Mouse (Mus musculus): ENCODE data around the gene Desi1.

Gene Desi1

DNA sequence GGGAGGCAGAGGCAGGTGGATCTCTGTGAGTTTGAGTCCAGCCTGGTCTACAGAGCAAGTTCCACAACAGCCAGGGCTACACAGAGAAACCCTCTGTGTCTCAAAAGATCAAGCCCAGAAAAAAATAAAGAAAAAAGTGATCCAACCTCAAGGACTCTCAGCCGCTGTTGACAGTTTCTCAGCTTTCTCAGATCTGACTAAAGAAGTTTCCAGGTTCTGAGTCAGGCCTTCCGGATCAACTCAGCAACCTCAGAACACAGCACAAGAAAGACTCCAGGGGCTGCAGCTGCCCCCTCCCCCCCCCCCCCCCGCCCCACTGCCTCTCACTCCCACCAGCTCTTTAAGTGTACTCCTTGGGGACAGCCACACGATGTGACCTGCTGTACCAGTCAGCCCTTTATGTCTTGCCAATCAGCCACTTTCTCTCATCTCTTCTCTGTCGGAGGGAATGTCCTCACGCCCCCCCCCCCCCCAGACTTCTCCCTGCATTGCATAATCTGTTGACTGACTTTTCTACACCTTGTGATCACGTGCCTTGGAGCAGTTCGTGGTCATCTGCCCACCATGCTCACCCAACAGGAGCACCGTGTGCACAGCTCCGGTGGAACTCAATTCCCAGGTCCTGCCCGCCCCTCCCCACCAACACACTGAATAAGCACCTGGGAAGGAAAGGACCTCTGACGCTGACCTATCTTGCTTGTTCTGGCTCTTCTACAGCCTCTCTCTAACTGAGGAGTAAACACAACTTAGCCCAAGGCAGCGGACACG is 67.4 kb downstream of the Desi1 start:
- no peak for DNase-seq (ENCODE audit: low spot score)

DNA sequence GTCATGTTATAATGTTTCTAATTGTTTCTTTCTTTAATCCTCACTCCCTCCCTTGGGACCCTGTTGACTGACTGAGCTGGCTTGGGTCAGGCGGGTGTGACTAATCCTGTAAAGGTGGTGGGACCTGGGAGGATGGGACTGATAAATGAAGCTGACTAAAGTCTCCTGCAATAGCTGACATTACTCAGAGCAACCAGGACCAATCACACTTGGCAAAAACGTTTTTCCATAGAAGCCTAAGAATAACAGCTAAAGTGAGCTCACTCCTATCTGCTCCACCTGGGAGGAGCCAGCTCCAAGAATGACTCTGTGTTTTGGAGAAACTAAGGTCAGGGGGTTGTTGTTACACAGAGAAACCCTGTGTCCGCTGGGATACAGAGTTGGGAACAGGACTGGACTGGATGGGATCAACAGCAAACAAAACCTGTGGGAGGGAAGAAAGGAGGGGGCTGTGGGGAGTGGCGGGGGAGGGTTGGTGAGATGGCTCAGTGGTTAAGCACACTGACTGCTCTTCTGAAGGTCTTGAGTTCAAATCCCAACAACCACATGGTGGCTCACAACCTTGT is 68.6 kb downstream of the Desi1 start:
- DNase-seq (ENCODE audit: low spot score), result no peak

DNA sequence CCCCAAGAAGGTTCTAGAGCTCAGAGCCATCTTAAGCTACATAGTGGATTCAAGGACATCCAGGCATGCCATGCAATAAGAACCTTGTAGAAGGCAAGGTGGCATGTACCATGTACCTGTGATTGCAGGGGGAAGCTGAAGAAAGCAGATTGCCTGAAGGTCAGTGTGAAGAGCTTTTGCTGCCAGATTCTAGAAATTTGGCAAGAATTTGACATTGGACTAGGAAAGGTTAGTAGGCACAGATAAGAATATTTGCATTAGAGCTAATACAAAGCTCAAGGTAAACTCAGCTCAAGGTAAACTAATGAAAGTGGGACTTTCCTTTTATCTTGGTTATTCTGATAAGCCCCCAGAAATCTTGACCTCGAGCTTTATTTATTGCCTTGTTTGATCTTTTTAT is 69.4 kb downstream of the Desi1 start:
- DNase-seq (ENCODE audit: low spot score), result no peak

DNA sequence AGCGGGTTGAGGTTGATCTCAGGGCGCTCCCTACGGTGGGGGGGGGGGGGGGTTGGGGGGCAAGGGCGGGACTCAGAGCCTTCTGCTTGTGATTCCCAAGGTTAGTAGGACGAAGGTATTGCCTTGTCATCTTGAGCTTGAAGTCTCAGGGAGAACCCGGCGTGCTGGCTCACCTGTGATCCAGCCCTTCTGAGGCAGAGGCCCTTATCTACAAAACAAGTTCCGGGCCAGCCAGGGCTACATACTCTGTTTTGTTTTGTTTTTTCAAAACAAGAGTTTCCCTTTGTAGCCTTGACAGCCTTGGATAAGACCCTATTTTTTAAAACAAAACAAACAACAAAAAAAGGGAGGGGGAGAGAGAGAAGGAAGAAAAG is 72.6 kb downstream of the Desi1 start:
- DNase-seq (ENCODE audit: low spot score), result no peak

DNA sequence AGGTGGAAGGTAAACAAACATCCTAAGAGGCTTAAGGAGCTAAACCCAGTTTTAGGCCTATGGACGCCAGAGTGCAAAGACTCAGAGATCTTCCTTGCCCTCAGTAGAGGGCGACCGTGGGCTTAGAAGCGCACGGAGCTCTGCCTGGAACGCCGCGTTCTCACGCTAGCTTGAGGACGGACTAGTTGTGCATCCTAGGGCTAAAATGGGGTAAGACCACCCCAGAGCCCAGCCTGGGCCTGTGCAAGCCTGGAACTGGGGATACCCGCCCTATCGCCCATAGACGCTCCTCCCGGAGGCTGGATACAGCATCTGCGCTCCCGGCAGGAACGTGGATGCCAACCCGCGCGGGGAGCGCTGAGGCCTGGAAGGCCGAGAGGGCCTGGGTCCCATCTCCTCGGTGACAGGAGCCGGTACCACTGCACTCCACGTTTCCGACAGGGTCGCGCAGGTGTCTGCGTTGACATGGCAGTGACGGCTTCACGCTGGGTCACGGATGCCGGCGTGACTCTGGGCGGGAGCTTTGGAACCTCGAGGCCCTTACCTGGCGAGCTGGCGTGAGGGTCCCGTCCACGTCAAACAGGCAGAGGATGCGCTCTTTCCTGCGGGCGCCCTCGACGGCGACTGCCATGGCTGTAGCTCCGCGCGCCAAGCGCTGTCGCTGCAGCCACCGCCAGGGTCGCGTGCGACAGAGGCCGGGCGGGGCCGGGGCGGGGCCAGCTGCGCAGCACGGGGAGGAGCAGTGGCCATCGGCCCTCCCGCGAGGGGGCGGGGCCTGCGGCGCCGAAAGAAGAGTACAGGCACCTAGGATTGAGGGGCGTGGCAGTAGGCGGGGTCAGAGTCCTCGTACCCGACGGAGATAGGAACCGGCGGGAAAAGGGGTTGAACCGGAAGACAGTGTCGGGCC is 73.2 kb downstream of the Desi1 start, which contains the start of gene Pmm1:
Pmm1 (minus strand) TSS at position 760 of the 907 bp plus-strand sequence.
- DNase-seq (ENCODE audit: low spot score), result peak; percentile 99

DNA sequence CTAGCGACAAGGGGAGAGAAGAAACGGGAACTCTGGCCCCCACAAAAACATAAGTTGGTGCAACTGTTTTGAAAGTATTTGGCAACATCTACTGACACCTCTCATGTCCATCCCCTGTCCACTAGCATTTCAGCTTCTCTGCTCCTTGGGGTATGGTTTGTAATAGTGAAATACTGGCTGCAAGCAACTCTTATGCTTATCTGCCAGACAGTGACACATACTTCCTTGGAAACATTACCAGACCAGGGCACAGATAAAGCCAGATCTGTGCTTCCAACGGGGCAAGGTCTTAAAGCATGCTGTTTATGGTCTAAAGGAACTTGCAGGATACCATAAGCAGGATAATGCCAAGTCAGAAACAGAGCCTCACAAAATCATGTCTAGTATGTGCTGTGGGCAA is 74.8 kb downstream of the Desi1 start:
- no peak for DNase-seq (ENCODE audit: low spot score)

DNA sequence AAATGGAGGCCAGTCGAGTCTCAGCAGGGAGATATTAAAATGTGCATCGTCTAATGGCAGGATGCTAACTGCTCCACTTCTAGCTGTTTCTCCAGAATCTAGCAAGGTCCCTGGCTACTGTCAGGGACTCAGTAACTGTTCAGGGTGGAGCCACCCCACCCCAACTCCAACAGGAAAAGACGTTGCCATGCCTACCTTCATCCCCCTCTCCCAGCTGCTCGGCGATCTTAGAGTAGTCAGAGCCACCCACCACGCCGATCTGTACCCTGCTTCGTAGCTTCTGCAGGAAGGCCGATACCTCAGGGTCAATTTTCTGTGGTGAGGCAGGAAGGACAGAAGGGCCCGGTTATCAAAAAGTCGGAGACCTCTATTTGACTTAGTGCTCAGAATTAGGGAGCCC is 76.1 kb downstream of the Desi1 start:
- DNase-seq (ENCODE audit: low spot score), result no peak

DNA sequence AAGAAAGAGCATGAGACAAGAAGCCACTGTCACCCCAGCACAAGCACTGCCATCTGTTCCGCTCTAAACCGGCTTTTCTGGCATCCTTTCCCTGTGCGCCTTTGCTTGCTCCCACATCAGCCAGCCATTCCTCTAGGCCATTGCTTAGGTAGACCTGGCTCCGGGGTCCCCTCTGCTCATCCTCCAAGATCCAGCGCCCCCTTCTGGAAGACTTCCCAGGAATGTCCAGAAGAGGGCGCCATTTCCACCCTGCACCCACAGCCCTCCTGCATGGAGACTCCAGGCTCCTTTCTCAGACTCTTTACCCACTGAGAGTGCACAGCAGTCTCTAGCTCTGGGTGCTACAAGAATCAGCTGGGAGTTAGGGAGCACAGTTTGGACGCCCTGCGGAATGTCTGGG is 77.2 kb downstream of the Desi1 start:
- DNase-seq (ENCODE audit: low spot score), result no peak

DNA sequence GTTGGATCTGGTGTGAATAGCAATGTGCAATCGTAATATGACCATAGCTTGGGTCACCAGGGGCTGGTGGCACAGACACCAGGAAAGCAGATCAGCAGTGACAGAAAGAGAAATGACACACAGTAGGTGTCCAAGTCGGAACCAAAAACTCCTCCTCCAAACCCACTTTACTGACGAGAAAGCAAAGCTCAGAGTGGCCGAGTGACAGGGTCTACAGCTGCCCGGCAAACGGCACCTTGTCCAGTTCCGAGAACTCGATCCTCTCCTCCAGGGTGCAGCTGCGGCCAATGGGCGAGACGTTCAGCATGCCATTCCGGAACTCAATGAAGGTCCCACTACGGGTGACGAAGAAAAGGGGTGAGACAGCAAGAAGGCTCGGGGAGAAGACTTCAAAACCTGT is 78.2 kb downstream of the Desi1 start:
- no peak for DNase-seq (ENCODE audit: low spot score)

DNA sequence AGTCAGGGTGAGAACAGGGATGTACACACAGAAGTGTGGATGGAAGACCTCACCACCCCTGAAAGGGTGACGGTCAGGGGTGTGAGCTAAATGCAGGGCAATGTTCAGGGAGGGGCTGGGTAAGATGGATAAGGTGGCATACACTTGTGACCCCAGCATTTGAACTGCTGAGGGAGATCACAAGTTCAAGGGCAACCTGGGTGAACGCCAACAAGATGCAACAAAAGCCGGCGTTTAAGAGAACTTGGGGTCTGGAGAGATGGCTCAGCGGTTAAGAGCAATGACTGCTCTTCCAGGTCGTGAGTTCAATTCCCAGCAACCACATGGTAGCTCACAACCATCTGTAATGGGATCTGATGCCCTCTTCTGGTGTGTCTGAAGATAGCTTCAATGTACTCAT is 78.9 kb downstream of the Desi1 start:
- DNase-seq (ENCODE audit: low spot score), result no peak

DNA sequence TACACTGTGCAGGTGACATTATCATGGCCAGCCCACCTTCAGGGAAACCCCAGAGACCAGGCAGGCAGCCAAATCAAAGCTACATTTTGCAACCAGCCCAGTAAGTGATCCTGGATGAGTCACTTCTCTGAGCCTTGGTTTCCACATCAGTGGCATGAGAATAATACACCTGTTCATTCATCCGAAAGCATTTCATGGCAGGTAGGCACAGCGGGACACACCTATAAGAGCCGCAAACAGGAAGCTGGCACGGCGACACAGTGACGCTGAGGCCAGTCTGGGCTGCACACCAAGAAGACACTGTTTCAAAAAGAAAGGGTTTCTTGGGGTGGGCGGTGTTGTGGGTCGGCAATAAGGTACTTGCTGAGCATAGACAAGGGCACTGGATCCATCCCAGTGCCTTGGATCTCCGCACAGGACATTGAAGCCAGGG is 79.5 kb downstream of the Desi1 start:
- DNase-seq (ENCODE audit: low spot score), result no peak

DNA sequence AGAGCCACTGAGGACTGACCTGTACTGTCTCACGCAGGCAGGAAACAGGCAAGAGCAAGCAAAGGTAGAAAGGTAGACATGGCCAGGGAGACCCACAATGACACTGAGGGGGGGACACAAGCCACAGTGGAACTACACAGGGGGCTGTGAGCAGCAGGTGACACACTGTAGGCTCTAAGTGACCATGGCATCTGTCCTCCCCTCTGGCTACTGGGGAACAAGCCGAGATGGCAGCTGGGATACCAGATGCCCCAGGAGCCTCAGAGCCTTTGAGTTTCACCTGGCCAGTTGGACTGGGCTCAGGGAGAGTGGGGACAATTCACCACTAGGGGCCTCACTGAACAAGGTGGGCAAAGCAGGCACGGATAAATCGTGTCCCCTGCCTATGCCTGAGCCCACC is 81.4 kb downstream of the Desi1 start:
- no peak for DNase-seq (ENCODE audit: low spot score)

DNA sequence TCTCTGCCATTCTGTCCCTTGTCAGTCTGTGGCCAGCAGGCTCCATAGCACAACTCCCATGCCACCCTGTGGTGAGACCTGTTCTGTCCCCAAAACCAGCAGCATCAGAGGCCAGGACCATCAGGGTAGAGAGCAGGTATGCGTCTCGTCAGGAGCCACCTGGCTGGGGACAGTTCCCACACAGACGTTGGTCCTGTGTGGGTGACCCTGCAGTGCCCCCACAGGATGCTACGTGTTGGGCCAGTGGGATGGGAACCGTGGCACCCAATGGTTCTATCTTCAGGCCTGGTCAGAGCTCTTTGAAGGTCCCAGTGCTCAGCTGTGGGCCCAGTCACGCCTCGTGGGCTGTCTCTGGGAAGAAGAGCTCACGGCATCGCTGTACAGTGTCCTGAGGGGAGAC is 82.5 kb downstream of the Desi1 start:
- DNase-seq (ENCODE audit: low spot score), result no peak

DNA sequence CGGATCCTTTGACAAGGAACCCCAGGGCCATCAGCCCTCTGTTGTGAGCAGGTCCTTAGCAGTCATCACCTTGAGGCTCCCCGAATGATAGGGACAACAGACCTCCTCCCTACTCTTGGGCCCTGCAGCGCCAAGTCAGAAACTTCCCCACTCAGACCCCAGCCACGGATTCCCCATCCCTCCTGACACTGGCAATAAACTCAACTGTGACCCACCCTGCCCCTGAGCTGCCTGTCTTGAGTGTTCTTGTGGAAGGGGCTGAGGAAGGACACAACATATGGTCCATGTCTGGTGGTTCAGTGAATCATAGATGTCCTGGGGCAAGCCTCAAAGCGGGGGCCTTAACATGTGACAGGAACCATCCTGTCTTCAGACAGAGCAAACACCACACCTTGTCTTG is 82.9 kb downstream of the Desi1 start:
- DNase-seq (ENCODE audit: low spot score), result no peak

DNA sequence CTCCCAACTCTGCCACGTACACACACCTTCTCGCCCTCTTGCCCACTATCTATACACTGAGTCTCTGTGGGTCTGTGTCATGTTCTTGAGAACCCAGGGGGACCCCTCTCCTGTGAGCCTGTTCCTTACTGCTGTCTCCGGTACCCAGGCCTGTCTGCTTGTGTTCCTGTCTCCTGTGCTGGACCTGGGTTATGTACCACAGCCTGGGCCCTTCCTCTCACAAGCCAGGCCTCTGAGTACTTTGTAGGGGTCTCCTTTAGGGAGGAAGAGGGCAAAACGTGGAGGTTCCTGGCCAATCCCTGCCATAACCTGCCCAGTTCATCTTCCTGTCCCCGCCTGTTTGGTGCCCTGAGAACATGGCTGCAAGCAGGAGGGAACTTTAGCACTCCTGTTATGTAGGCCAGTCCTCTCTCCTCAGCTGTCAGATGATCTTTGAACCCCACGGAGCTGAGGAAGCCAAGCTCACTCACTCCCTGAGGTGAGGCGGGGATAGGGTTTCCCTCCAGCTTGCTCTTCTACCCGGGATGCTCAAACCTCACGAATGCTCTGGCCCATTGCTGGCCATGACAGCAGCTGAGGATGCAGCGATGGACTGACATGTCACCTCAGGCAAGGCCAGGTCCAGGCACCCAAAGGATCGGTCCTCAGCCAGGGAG is 84.1 kb downstream of the Desi1 start:
- DNase-seq (ENCODE audit: low spot score), result no peak

DNA sequence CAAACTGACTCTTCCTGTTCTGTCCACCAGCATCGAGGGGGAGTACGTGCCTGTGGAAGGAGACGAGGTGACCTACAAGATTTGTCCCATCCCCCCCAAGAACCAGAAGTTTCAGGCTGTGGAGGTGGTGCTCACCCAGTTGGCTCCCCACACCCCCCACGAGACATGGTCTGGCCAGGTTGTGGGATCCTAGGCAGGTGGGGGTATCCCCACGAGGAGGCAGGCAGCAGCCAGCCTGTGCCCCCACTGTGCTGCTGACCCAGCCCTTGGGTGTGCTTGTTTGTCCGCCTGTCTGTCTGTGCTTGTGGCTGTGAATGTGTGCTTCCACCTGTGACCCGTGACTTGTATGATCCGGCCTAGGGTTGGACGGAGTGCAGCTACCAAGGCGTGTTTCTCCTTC is 84.6 kb downstream of the Desi1 start:
- no peak for DNase-seq (ENCODE audit: low spot score)

DNA sequence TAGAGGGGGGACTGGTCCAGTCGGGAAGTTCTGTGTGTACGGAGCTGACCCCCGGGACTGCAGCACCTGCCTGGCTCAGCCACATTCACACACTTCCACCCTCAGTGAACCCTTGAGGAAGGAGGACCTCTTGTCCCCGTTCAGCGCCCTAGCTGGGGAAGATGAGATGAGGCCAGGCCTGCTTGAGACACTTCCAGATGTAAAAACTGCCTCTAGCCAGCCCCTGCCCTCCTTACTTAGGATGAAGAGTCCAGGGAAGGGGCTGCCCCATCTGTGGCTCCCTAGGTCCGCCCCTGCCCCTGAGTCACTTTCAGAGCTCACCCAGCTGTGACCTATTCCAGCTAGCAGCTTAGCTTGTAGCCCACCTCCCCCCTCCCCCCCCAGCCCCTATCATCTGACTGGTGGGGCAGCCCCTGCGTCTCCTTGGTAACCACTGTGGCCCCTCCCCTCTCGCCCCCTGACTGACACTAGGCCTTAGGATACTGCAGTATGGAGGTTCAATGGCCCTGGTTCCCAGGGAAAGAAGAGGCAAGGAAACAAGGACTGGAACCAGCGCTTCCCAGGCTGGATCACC is 90.4 kb downstream of the Desi1 start:
- peak; percentile 23 for DNase-seq (ENCODE audit: low spot score)

Measured in yolk sac, embryonic 10.5 days (tissue).